Mouse (Mus musculus) hindbrain, embryonic 14.5 days (tissue): ENCODE data around the gene Rad9a. TPM values are rescaled to one million over a fixed set of nuclear protein-coding genes. Genes with fewer than 3 reads are reported as not detected.
A peak's percentile ranks its signal among the peaks of the same experiment; 100 is the strongest.

Source experiments
- ATAC-seq: fragments of 200-750 bp; cut with Nextera tagmentation; 2 replicates; pipeline ENCODE4 v1.8.0; 2017; ENCODE audit warnings: moderate number of reproducible peaks, mild to moderate bottlenecking, moderate TSS enrichment, moderate library complexity; ENCODE audit not compliant: low FRiP score
- DNase-seq: peaks from one replicate; pipeline ENCODE4 v3.0.0-alpha.2; 2015; ENCODE audit warnings: low spot score
- H3K27ac ChIP-seq: fragments of 300-500 bp; sonication (generic); 2 replicates; pipeline ENCODE4 v1.5.1; 2014; ENCODE audit warnings: mild to moderate bottlenecking, moderate library complexity
- H3K27me3 ChIP-seq: fragments of 300-500 bp; sonication (generic); 2 replicates; pipeline ENCODE4 v1.6.1; 2014; ENCODE audit warnings: mild to moderate bottlenecking, low read length, mixed read lengths; ENCODE audit not compliant: control insufficient read depth, insufficient read depth
- H3K36me3 ChIP-seq: fragments of 300-500 bp; sonication (generic); replicated peaks from 2 replicates; pipeline ENCODE4 v1.6.1; 2014; ENCODE audit not compliant: control insufficient read depth, insufficient read depth
- H3K4me1 ChIP-seq: fragments of 300-500 bp; sonication (generic); replicated peaks from 2 replicates; pipeline ENCODE4 v1.6.1; 2014; ENCODE audit warnings: antibody characterized with exemption, low read length, mixed read lengths; ENCODE audit not compliant: control insufficient read depth, insufficient read depth
- H3K4me2 ChIP-seq: fragments of 300-500 bp; sonication (generic); replicated peaks from 2 replicates; pipeline ENCODE4 v1.6.1; 2014; ENCODE audit warnings: mild to moderate bottlenecking, moderate library complexity
- H3K4me3 ChIP-seq: fragments of 300-500 bp; sonication (generic); replicated peaks from 2 replicates; pipeline ENCODE4 v1.5.1; 2014; ENCODE audit warnings: mild to moderate bottlenecking, low read length
- H3K9ac ChIP-seq: fragments of 300-500 bp; sonication (generic); 2 replicates; pipeline ENCODE4 v1.6.1; 2014
- H3K9me3 ChIP-seq: fragments of 300-500 bp; sonication (generic); 2 replicates; pipeline ENCODE4 v1.6.1; 2016; ENCODE audit warnings: low read length; ENCODE audit not compliant: control insufficient read depth
- WGBS: fragments of 180-500 bp; shearing (Covaris S2); extraction: QIAGEN DNeasy Blood & Tissue Kit; methylation state at CpG from one replicate; pipeline ENCODE4 v1.1.7; 2014; 5-methylcytosine and 5-hydroxymethylcytosine counted together
- polyA plus RNA-seq: library from polyadenylated mRNA; unstranded; fragments of >200 nt; fragmentation: Nextera tagmentation; extraction: Ambion mirVana; gene quantifications from 2 replicates; pipeline ENCODE4 v1.2.1, GENCODE M21; 2014

Gene Rad9a
- polyA plus RNA-seq, 1 experiment from 2014 or later, result 19.4 TPM

GRCm38 (mm10) chr19:4220957-4221743, 19.7 kb upstream of the Rad9a start:
- DNase-seq, result no peak
- ATAC-seq, result no peak
- peaks cover 12% of the 10 kb centered on the region; the same call in 1 of the 2 replicates for H3K4me1 ChIP-seq
- H3K4me3 ChIP-seq, result no peak overlapping the region
- no peak overlapping the region for H3K9ac ChIP-seq
- H3K27me3 ChIP-seq, result peaks cover 14% of the 10 kb centered on the region
- H3K27ac ChIP-seq, result no peak overlapping the region
- no peaks in the 10 kb centered on the region for H3K9me3 ChIP-seq
- WGBS, result 37% methylated on average over 14 of the region's 14 CpGs
- H3K36me3 ChIP-seq, result no peaks in the 10 kb centered on the region
- H3K4me2 ChIP-seq, result no peak overlapping the region

- ATAC-seq, result 0 out of 2 replicates have a peak, but pooled peaks have one; percentile 4
- DNase-seq, result no peak
- no peaks in the 10 kb centered on the region for H3K36me3 ChIP-seq
- no peak overlapping the region for H3K4me2 ChIP-seq
- H3K27me3 ChIP-seq, result peaks cover 21% of the 10 kb centered on the region
- H3K4me1 ChIP-seq, result peaks cover 12% of the 10 kb centered on the region
- no peak overlapping the region for H3K4me3 ChIP-seq
- no peaks in the 10 kb centered on the region for H3K9me3 ChIP-seq
- WGBS, result 50% methylated on average over 4 of the region's 4 CpGs
- H3K27ac ChIP-seq, result no peak overlapping the region
- H3K9ac ChIP-seq, result no peak overlapping the region
Observed at GRCm38 (mm10) chr19:4220416-4220815, 19.0 kb upstream of the Rad9a start.

DNA sequence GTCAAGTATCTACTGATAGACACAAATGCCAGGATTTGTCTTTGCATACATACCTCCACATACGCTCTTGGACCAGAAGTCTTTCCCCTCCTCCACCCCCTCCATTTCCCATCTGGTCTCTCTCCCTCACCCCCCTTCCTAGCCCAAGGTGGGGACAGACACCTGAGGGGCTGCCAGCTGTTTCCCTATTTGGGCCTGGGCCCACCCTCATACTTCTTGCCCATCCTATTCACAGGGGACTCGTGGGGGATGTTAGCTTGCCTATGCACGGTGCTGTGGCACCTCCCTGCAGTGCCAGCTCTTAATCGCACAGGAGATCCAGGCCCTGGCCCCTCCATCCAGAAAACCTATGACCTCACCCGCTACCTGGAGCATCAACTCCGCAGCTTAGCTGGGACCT, 18.5 kb upstream of the Rad9a start:
- Histone ChIP-seq H3K4me3 (no peak overlapping the region), H3K4me1 (peaks cover 13% of the 10 kb centered on the region), H3K27me3 (peaks cover 26% of the 10 kb centered on the region), H3K36me3 (no peaks in the 10 kb centered on the region), H3K4me2 (no peak overlapping the region), H3K9ac (no peak overlapping the region), H3K27ac (no peak overlapping the region), H3K9me3 (no peaks in the 10 kb centered on the region)
- no peak for ATAC-seq
- 80% methylated on average over 6 of the region's 6 CpGs for WGBS
- DNase-seq, result no peak

DNA sequence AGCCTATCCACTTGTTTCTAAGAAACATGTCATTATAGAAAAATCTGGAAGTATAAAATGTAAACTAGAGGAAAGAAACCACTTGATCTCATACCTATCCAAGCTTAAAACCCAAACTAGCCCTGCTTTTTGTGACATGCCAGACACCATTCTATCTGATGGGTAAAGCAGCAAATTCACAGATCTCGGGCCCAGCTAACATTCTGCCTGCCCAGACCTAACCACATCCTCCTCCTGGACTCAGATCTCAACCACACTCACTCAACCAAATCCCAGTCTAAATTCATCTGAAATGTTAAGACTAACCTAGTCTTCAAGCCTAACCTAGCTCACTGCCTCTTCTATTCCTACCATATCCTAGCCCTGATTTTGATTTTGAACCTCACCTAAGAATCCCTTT, 17.3 kb upstream of the Rad9a start:
- Histone ChIP-seq H3K27me3 (peaks cover 38% of the 10 kb centered on the region), H3K27ac (no peak overlapping the region), H3K4me3 (no peak overlapping the region), H3K4me1 (peaks cover 24% of the 10 kb centered on the region), H3K36me3 (no peaks in the 10 kb centered on the region), H3K9me3 (no peaks in the 10 kb centered on the region), H3K4me2 (no peak overlapping the region), H3K9ac (no peak overlapping the region)
- 80% methylated on average over 1 of the region's 1 CpGs for WGBS
- DNase-seq (no peak), ATAC-seq (no peak)

DNA sequence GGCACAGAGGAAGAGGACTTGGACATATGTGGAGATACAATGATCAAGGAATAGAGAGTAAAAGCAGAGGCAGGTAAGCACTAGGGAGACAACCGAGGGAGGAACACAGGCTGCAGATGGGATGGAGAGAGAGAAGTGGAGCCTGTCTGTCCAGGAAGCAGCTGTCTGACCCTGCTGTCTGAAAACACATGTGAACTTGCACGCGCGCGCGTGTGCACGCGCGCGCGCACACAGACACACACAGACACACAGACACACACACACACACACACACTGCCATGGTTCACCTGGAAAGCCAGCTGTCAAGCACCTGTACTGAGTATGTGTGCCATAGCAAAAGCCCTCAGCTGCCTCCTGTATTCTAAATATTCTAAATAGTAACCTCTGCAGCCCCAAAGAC, 16.8 kb upstream of the Rad9a start:
- 89% methylated on average over 11 of the region's 11 CpGs for WGBS
- DNase-seq (no peak), ATAC-seq (no peak)
- Histone ChIP-seq H3K27me3 (peaks cover 43% of the 10 kb centered on the region), H3K4me3 (no peak overlapping the region), H3K36me3 (no peaks in the 10 kb centered on the region), H3K27ac (no peak overlapping the region), H3K4me2 (no peak overlapping the region), H3K4me1 (peaks cover 29% of the 10 kb centered on the region), H3K9ac (no peak overlapping the region), H3K9me3 (no peaks in the 10 kb centered on the region)

- no peaks in the 10 kb centered on the region for H3K36me3 ChIP-seq
- H3K9ac ChIP-seq, result no peak overlapping the region
- no peak overlapping the region for H3K4me3 ChIP-seq
- ATAC-seq (no peak), DNase-seq (no peak)
- no peak overlapping the region for H3K4me2 ChIP-seq
- peaks cover 47% of the 10 kb centered on the region for H3K27me3 ChIP-seq
- WGBS, result 45% methylated on average over 3 of the region's 3 CpGs
- H3K27ac ChIP-seq, result no peak overlapping the region
- peaks cover 29% of the 10 kb centered on the region for H3K4me1 ChIP-seq
- H3K9me3 ChIP-seq, result no peaks in the 10 kb centered on the region
Observed at GRCm38 (mm10) chr19:4217855-4218254, 16.4 kb upstream of the Rad9a start.

DNA sequence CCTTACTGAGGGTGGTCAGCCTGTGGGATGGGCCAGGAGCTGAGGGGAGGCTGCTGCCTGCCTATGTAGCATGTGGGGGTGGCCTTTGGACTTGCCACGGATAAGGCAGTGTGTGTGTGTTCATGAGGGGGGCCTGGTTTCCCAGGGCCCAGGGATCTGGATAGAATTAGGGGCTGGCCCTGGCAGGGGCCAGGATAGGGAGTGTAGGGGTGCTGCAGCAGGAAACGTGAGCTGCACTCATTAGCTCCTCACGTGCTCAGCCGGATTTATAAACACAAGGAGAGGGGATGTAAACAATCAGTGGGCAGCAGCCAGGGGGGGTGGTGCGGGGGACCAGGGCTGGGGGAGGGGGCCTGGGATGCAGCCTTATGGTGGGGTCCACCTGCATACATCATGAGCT, 15.7 kb upstream of the Rad9a start:
- ATAC-seq, result no peak
- WGBS, result 14% methylated on average over 5 of the region's 5 CpGs
- Histone ChIP-seq H3K27me3 (peaks cover 54% of the 10 kb centered on the region), H3K36me3 (no peaks in the 10 kb centered on the region), H3K4me1 (peaks cover 29% of the 10 kb centered on the region), H3K4me3 (no peak overlapping the region), H3K27ac (no peak overlapping the region), H3K9me3 (no peaks in the 10 kb centered on the region), H3K9ac (no peak overlapping the region), H3K4me2 (no peak overlapping the region)
- DNase-seq, result no peak

DNA sequence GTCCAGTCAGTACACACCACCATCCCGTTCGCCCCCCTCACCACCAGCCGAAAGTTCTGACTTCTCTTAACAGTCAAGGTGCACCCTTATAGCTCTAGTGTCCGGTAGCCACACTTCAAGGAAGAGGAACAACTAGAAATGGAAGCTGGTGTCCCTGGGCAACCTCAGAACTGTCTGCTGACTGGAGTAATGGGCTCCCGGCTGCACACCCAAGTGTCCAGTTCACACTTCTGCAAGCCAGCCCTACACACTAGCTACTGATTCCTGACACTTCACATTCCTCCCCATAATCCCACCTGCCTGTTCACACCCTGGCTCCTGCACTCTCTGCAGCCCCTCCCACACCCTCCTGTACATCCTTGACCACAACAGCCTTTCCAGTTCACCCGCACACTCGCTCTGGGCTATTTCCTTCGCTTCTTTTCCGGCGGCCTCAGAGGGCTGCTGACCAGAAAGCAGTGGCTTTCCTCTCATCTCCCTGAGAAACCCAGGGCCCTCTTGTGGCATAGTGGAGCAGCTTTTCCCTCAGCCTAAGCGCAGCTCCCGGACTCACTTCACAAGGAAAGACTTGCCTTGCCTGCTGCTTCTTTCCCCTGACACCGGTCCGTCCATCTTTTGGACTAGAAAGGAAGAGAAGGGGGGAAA, 14.7 kb upstream of the Rad9a start:
- H3K27me3 ChIP-seq, result peaks cover 63% of the 10 kb centered on the region
- peak overlapping the region; percentile 4; the same call in 1 of the 2 replicates for H3K4me2 ChIP-seq
- DNase-seq (peak; percentile 57), ATAC-seq (no peak)
- WGBS, result 26% methylated on average over 14 of the region's 14 CpGs
- no peaks in the 10 kb centered on the region for H3K36me3 ChIP-seq
- no peak overlapping the region for H3K9ac ChIP-seq
- H3K4me1 ChIP-seq, result peaks cover 28% of the 10 kb centered on the region
- no peak overlapping the region for H3K27ac ChIP-seq
- no peak overlapping the region for H3K4me3 ChIP-seq
- no peaks in the 10 kb centered on the region for H3K9me3 ChIP-seq

DNA sequence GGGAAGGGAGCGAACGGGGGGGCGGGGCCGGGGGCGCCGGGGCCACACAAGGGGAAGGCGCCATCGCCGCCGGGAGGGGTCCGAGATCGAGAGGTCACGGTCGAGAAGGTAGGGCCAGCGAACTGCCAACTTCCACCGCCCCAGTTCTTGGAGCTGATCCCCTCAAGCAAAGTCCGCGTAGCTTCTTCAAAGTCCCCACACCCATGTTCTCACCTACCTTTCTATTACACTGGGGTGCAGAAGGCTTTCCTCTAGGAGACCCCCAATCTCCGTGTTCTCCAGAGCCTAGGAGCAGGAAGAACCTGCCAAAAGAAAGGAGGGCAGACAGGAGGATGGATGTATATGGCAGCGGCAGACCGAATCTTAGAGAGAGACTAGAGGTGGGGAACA, 14.0 kb upstream of the Rad9a start:
- Histone ChIP-seq H3K36me3 (no peaks in the 10 kb centered on the region), H3K4me3 (peak overlapping the region; percentile 43), H3K4me2 (peak overlapping the region; percentile 91), H3K27ac (no peak overlapping the region), H3K9me3 (no peaks in the 10 kb centered on the region), H3K9ac (peak overlapping the region; percentile 58), H3K4me1 (peaks cover 21% of the 10 kb centered on the region), H3K27me3 (peaks cover 66% of the 10 kb centered on the region)
- WGBS, result 3% methylated on average over 19 of the region's 21 CpGs
- ATAC-seq (no peak), DNase-seq (no peak)
